ENCODE assay signal across 14 mouse cellular contexts in genomic region chr10:95228192-95228591, GRCm38 (mm10).
DNase-seq lines count a peak whose midpoint lies in the region; ATAC-seq and TF ChIP-seq lines count a peak whose summit lies in the region.
"Had no signal": no experiment of that assay in that cellular context is flagged by ENCODE, and none has a peak within 500 bp of the region (broad histone marks: within the 10 kb centered on the region; RNA-seq: fewer than 3 reads in every experiment).

No protein-coding gene starts in this region.

- no peaks in the 10 kb centered on the region for H3K9me3 ChIP-seq in CH12.LX (replicated peaks; ENCODE audit: low read length)
- no peaks in the 10 kb centered on the region for H3K9me3 ChIP-seq in forebrain, embryonic 16.5 days (ENCODE audit: control insufficient read depth, low read length)
- H3K9me3 ChIP-seq: embryonic facial prominence, embryonic 13.5 days; heart, embryonic 15.5 days had no signal

- WGBS in cerebellum, adult 2 months: 53% methylated on average over 6 of the region's 6 CpGs
- 42% methylated on average over 6 of the region's 6 CpGs for WGBS in forebrain, embryonic 16.5 days

- DNase-seq in cerebellum, postnatal 14 days: peak; percentile 18 to 27
- DNase-seq in cerebellum, adult 2 months: no peak
- peak; percentile 45 for DNase-seq in layer of hippocampus, adult 9-11 months
- DNase-seq in layer of hippocampus, adult 8-10 months (ENCODE audit: low spot score in 2 of 2): no peak
- DNase-seq in CH12.LX (ENCODE audit: extremely low read depth): no peak
- DNase-seq in ovary, adult 18-20 months (ENCODE audit: low spot score): no peak
- no peak for DNase-seq in gastrocnemius, postnatal 4 days (ENCODE audit: low spot score in 2 of 2)
- DNase-seq: adrenal gland, postnatal 36 days; cerebellum, adult 8-10 months; kidney, postnatal 25 days; thymus, adult 2 months had no signal

- H3K27ac ChIP-seq in cerebellum, adult 2 months (ENCODE audit: insufficient read depth, low read length): no peak overlapping the region
- H3K27ac ChIP-seq in CH12.LX (ENCODE audit: insufficient read depth, low read depth): no peak overlapping the region
- peak overlapping the region; percentile 46 for H3K27ac ChIP-seq in forebrain, embryonic 16.5 days (ENCODE audit: low read length)
- H3K27ac ChIP-seq: embryonic facial prominence, embryonic 13.5 days; heart, embryonic 15.5 days had no signal

- H3K36me3 ChIP-seq in CH12.LX (replicated peaks in 1 of 2; ENCODE audit: control insufficient read depth in 1 of 2, insufficient read depth in 1 of 2, low read length in 1 of 2): peaks cover 0 to 2% of the 10 kb centered on the region in 2 experiments
- no peaks in the 10 kb centered on the region for H3K36me3 ChIP-seq in forebrain, embryonic 16.5 days (ENCODE audit: control insufficient read depth, insufficient read depth)
- H3K36me3 ChIP-seq: embryonic facial prominence, embryonic 13.5 days; heart, embryonic 15.5 days had no signal

- dilution Hi-C loops in CH12.LX (cut with MboI; ENCODE audit: extremely low pct_ligation_motif_present, extremely low pct_unique_long_range_greater_than_20kb, low sequenced_read_pairs): no loop called here

- TF ChIP-seq EP300 in CH12.LX (IDR thresholded peaks at IDR 0.05; ENCODE audit: low read length): no peak

- no peak overlapping the region for H3K9ac ChIP-seq in CH12.LX (ENCODE audit: insufficient read depth, low read depth)
- no peak overlapping the region for H3K9ac ChIP-seq in forebrain, embryonic 16.5 days (replicated peaks; ENCODE audit: low read depth, low read length)
- H3K9ac ChIP-seq: embryonic facial prominence, embryonic 13.5 days; heart, embryonic 15.5 days had no signal

- no peak for TF ChIP-seq POLR2A in cerebellum, adult 2 months (IDR thresholded peaks at IDR 0.05; ENCODE audit: borderline replicate concordance, insufficient read depth, low read length)
- TF ChIP-seq POLR2A in CH12.LX (IDR thresholded peaks at IDR 0.05; ENCODE audit: low read depth, low read length): no peak

- no peaks in the 10 kb centered on the region for H3K79me2 ChIP-seq in CH12.LX (replicated peaks; ENCODE audit: control insufficient read depth, extremely low read depth, insufficient read depth, poor library complexity, severe bottlenecking)

- ATAC-seq in forebrain, embryonic 16.5 days: peak; percentile 82

- no peak overlapping the region for H3K4me2 ChIP-seq in CH12.LX (ENCODE audit: insufficient read depth, low read depth, poor library complexity, severe bottlenecking)
- H3K4me2 ChIP-seq in forebrain, embryonic 16.5 days (ENCODE audit: low read length): no peak overlapping the region
- H3K4me2 ChIP-seq: embryonic facial prominence, embryonic 13.5 days; heart, embryonic 15.5 days had no signal

- H3K27me3 ChIP-seq in cerebellum, adult 2 months (ENCODE audit: control insufficient read depth, insufficient read depth, low read length): no peaks in the 10 kb centered on the region
- no peaks in the 10 kb centered on the region for H3K27me3 ChIP-seq in CH12.LX (replicated peaks)
- no peaks in the 10 kb centered on the region for H3K27me3 ChIP-seq in forebrain, embryonic 16.5 days (replicated peaks; ENCODE audit: control insufficient read depth, insufficient read depth, low read length)
- H3K27me3 ChIP-seq: embryonic facial prominence, embryonic 13.5 days; heart, embryonic 15.5 days had no signal

- TF ChIP-seq CTCF in cerebellum, adult 2 months (IDR thresholded peaks at IDR 0.05; ENCODE audit: borderline replicate concordance, insufficient read depth, low read depth, low read length): no peak
- no peak for TF ChIP-seq CTCF in CH12.LX (conservative IDR thresholded peaks at IDR 0.05 in 1 of 2, IDR thresholded peaks at IDR 0.05 in 1 of 2; ENCODE audit: low read depth in 2 of 2, low read length in 2 of 2)

- in situ Hi-C loops in CH12.LX (cut with MboI; ENCODE audit: low pct_ligation_motif_present, low pct_unique_long_range_greater_than_20kb, low sequenced_read_pairs): no loop called here

- no peak overlapping the region for H3K4me3 ChIP-seq in cerebellum, adult 2 months (replicated peaks; ENCODE audit: insufficient read depth, low read depth, low read length)
- H3K4me3 ChIP-seq in CH12.LX (replicated peaks in 1 of 3; ENCODE audit: low read depth in 2 of 3, low read length in 2 of 3, poor library complexity in 1 of 3): no peak overlapping the region
- no peak overlapping the region for H3K4me3 ChIP-seq in forebrain, embryonic 16.5 days (replicated peaks; ENCODE audit: low read length)
- H3K4me3 ChIP-seq: embryonic facial prominence, embryonic 13.5 days; heart, embryonic 15.5 days had no signal

- no peaks in the 10 kb centered on the region for H3K4me1 ChIP-seq in cerebellum, adult 2 months (ENCODE audit: control insufficient read depth, insufficient read depth, low read length)
- peaks cover 0 to 8% of the 10 kb centered on the region in 2 experiments; a peak in 2 of 4 replicates for H3K4me1 ChIP-seq in CH12.LX (ENCODE audit: control insufficient read depth in 1 of 2, insufficient read depth in 2 of 2)
- peaks cover 14% of the 10 kb centered on the region for H3K4me1 ChIP-seq in forebrain, embryonic 16.5 days (replicated peaks; ENCODE audit: control insufficient read depth, insufficient read depth, low read length)

- TF ChIP-seq RAD21 in CH12.LX (IDR thresholded peaks at IDR 0.05; ENCODE audit: low read depth, low read length): no peak; the same call in none of the 2 replicates

TF ChIP-seq in CH12.LX, 34 proteins besides CTCF, POLR2A, EP300 and RAD21:
- TF ChIP-seq TBP (conservative IDR thresholded peaks at IDR 0.05; ENCODE audit: low read depth, low read length) (no peak), SMC3 (IDR thresholded peaks at IDR 0.05; ENCODE audit: low read depth, low read length) (0 out of 2 replicates have a peak, but pooled peaks have one; percentile 9)

Comparison
In these comparisons a context has a peak if more than half of its experiments do, and no peak if none do; other contexts are left out.
1. DNase-seq: peak in cerebellum, postnatal 14 days (2 of 2) and layer of hippocampus, adult 9-11 months (single experiment); none in cerebellum, adult 2 months (0 of 2), layer of hippocampus, adult 8-10 months (0 of 2), CH12.LX (single experiment), ovary, adult 18-20 months (single experiment) and gastrocnemius, postnatal 4 days (0 of 2).